Mouse (Mus musculus): ENCODE measurements around the gene Olfr905. TPM values are rescaled to one million over a fixed set of nuclear protein-coding genes. Genes with fewer than 3 reads are reported as not detected.

The Olfr905 gene
- not detected for total RNA-seq (2022)

DNA sequence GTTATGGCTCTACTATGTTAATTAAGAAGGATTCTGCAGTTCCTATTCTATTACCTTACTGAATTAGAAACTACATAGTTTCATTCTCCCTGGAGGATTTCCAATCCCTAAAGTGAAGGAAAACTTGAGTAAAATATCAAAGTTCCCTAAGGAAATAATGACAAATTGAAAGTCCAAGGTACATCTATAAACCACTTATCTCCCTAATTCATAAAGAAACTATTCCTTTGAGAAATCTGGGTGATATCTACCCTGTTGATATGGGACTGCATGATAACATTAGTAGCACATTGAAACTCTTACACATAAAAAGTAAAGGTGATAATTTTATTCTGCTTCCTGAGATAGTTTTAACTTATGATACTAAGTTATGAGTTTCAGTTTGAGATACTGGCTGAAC is at the start of gene Olfr905:
Gene Olfr905 (plus strand): TSS at position 301 of the 400 bp plus-strand sequence.
- no peak for DNase-seq (ENCODE audit: low spot score in 2 of 2)

DNA sequence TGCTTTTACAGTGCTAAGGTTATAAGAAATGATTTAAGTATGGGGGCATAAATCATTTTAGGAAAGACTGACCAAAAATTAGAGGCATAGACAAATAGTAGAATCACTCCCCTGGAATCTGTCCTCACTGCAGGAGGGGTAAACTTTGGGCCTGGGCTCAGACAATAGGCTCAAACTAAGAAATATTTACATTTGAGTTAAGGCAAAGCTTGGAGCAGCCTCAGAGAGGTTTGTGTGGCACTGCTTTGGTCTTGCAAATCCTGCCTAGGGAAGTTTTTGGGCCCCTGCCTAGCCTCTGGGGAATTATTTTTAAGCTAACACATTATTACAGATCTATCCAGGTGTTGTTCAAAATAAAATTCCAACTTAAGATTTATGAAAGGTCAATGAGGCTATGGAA is 47.1 kb upstream of the Olfr905 start:
- no peak for DNase-seq (ENCODE audit: low spot score in 2 of 2)

DNA sequence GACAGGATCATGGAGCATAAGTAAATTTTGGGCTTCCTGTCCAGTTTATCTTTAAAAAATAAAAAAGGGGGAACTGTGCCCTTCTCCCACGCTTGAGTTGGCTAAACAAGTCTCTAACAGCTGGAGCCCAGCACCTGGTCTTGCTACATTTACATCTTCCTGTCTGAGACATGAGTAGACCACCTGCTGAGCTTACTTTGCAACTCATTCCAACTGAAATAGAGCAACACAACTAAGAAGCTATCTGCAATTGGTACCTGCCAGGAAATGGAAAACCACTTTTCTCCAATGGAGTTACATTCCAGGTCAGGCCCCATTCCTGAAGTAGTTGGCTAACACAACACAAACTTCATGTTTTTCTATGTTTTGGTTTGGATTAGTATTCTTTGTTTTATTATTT is 43.9 kb upstream of the Olfr905 start:
- DNase-seq (ENCODE audit: low spot score in 2 of 2), result no peak

DNA sequence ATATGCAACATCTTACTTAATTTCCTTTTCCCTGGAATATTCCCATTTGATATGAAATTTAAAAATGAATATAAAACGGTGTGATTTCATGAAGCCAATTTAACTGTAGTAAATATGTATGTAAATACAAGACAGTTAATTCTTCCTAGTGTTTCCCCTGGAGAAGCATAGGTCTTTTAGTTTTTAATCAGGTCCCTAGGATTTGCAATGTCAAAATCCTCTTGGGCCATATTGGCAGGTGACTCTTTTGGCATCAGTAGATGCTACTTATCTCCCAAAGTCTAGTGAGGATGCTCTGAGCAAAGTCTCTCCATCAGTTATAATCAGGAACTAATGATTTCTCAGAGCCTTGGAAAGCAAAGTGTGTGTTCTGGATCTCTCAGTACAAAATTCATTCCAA is 41.8 kb upstream of the Olfr905 start, which contains the start of gene Olfr901:
Gene Olfr901 (plus strand): TSS at position 301 of the 400 bp plus-strand sequence.
- no peak for DNase-seq (ENCODE audit: low spot score in 2 of 2)

DNA sequence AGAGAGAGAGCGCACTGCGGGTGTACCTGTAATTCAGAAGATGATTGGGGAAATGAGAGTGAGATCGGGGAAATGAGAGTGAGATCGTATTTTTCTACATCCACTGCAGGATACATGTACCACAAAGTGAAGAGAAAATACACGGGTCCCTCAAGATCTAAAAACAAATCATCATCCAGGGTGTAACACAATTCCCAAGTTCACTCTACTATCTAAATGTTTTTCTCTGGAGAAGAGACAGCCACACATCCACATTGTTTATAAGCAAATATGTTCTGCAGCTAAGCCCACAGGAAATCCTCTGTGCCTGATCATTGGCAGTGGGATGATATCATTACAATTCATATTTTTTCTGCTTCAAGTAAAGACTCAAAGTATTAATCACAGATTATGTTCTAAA is 23.6 kb upstream of the Olfr905 start, which contains the start of gene Olfr902:
Gene Olfr902 (plus strand): TSS at position 301 of the 400 bp plus-strand sequence.
- no peak for DNase-seq (ENCODE audit: low spot score in 2 of 2)

DNA sequence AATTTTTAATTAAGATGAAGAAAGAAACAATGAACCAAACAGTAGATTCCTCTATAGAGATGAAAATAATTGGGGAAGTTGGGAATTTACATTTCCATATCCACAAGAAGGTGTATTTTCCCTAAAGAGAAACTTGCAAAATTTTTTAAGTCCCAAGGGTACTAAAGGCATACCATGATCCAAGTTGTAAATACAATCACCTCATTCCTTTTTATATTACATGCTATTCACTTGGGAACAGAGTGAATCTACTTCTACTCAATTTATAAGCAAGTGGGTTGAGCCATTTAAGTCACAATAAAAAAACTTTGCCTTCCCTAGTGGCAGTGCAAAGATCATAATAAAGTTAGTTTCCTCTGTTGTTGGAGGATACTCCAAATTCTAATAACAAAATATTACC is 8.1 kb upstream of the Olfr905 start, which contains the start of gene Olfr904:
Gene Olfr904 (plus strand): TSS at position 301 of the 400 bp plus-strand sequence.
- no peak for DNase-seq (ENCODE audit: low spot score in 2 of 2)

DNA sequence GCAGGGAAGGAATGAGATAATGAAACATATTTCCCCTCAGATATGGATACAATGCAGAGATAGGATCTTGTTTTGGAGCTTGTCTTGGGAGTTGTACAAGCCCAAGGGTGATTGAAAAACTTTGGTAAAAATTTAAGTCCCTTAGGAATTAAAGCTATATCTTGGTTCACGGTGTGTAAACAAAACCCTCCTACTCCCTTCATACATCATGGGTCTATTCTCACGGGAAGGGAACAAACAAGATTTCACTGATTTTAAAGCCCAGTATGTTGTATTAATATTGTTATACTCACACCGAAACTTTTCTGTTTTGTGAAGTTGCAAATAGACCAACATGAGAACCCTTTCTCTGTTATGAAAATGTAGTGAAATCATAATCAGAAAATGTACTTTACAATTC is 15.9 kb downstream of the Olfr905 start, which contains the start of gene Olfr906:
Gene Olfr906 (plus strand): TSS at position 301 of the 400 bp plus-strand sequence.
- DNase-seq (ENCODE audit: low spot score in 2 of 2), result no peak

DNA sequence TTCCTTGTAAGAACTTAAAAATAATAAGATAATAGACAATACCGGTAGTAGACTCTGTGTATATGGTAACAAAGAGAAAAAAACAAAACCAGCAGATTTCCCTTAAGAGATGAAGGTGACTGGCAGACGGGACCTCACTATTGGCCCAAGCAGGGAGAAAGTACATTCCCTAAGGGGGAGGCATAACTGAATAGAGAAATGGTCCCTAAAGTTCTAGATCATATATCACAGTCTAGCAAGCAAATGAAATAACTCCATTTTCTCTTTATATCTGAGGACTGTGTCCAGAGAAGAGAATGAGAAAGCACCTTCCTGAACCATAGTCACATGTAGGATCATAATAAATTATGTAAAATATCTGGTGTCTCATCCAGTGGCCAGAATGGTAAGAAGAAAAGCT is 24.6 kb downstream of the Olfr905 start, which contains the start of gene Olfr907:
Gene Olfr907 (plus strand): TSS at position 301 of the 400 bp plus-strand sequence.
- no peak for DNase-seq (ENCODE audit: low spot score in 2 of 2)

DNA sequence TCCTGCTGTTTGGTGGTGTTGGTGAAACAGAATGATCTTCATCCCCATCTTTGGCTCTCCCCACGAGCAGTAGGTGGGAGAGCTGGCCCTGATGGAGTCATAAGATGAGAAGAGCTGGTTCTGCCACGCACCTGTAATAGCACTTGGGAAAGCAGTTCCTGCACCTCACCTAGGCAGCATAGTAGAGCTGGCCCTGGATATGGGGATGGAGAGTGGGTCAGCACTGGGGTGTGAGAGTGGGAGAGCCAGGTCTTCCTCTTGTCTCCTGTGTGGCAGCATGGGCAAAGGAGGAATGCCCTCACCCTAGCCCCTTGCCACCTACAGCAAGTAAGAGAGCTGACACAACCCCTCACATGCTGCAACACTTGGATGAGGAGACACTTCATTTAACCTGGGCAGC is 41.4 kb downstream of the Olfr905 start:
- DNase-seq (ENCODE audit: low spot score in 2 of 2), result no peak

DNA sequence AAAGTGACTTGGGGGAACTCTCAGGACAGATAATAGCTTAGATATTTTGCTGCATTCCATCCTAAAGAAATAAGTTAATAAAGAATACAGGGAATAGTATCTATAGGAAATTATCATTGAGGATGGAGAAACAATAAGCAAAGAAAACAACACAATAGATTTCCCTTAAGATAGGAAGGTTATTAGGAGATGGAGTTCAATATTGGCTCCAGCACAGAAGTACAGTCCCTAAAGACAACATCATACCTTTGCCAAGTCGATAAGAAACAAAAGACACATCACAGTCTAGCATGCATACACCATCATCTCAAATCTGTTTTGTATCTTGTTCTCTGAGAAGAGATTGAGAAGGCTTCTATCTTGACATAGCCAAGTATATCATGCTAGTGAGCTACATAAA is 50.4 kb downstream of the Olfr905 start, which contains the start of gene Olfr911-ps1:
Gene Olfr911-ps1 (plus strand): TSS at position 301 of the 400 bp plus-strand sequence.
- no peak for DNase-seq (ENCODE audit: low spot score in 2 of 2)

Other genes with a start within 250 kb of the Olfr905 start
- not detected for gene Olfr143, start 218.3 kb upstream of the Olfr905 start, total RNA-seq (2022)
- not detected for gene Olfr895, start 203.3 kb upstream of the Olfr905 start, total RNA-seq (2022)
- not detected for gene Olfr896-ps1, start 180.0 kb upstream of the Olfr905 start, total RNA-seq (2022)
- gene Olfr25, start 142.0 kb upstream of the Olfr905 start, total RNA-seq (2022), result not detected
- gene Olfr898, start 122.7 kb upstream of the Olfr905 start, total RNA-seq (2022), result not detected
- gene Olfr250, start 104.2 kb upstream of the Olfr905 start, total RNA-seq (2022), result not detected
- gene Olfr251, start 94.0 kb upstream of the Olfr905 start, total RNA-seq (2022), result not detected
- not detected for gene Olfr147, start 69.4 kb upstream of the Olfr905 start, total RNA-seq (2022)
- not detected for gene Olfr901, start 41.7 kb upstream of the Olfr905 start, total RNA-seq (2022)
- gene Olfr902, start 23.5 kb upstream of the Olfr905 start, total RNA-seq (2022), result not detected
- not detected for gene Olfr904, start 8.0 kb upstream of the Olfr905 start, total RNA-seq (2022)
- not detected for gene Olfr906, start 16.0 kb downstream of the Olfr905 start, total RNA-seq (2022)
- gene Olfr907, start 24.7 kb downstream of the Olfr905 start, total RNA-seq (2022), result not detected
- gene Olfr911-ps1, start 50.5 kb downstream of the Olfr905 start, total RNA-seq (2022), result not detected
- gene Olfr910, start 66.7 kb downstream of the Olfr905 start, total RNA-seq (2022), result not detected
- gene Olfr912, start 109.1 kb downstream of the Olfr905 start, total RNA-seq (2022), result not detected
- gene Olfr913, start 121.7 kb downstream of the Olfr905 start, total RNA-seq (2022), result not detected
- gene Olfr914, start 134.0 kb downstream of the Olfr905 start, total RNA-seq (2022), result not detected
- not detected for gene Olfr916, start 188.8 kb downstream of the Olfr905 start, total RNA-seq (2022)
- gene Olfr917, start 194.7 kb downstream of the Olfr905 start, total RNA-seq (2022), result not detected
- gene Olfr918, start 203.5 kb downstream of the Olfr905 start, total RNA-seq (2022), result not detected
- not detected for gene Olfr919, start 232.6 kb downstream of the Olfr905 start, total RNA-seq (2022)
- gene Vwa5a, start 247.2 kb downstream of the Olfr905 start, total RNA-seq (2022), result 10 to 100 TPM; 12.9 to 16.0 (median 14.7) TPM

Data from gastrocnemius, adult 8-10 months (tissue).